Mouse (Mus musculus) bone marrow macrophage, adult 2 months (primary cell): ENCODE data around the gene Cfap70. TPM values are rescaled to one million over a fixed set of nuclear protein-coding genes. Genes with fewer than 3 reads are reported as not detected.
A peak's percentile ranks its signal among the peaks of the same experiment; 100 is the strongest.

Source experiments
- H3K27ac ChIP-seq: 2 replicates; pipeline ENCODE4 v1.5.1; 2012; ENCODE audit warnings: low read depth, low read length; ENCODE audit not compliant: insufficient read depth
- H3K4me1 ChIP-seq: 2 replicates; pipeline ENCODE4 v1.6.1; 2012; ENCODE audit warnings: low read length; ENCODE audit not compliant: control insufficient read depth, insufficient read depth
- H3K4me3 ChIP-seq: 2 replicates; pipeline ENCODE4 v1.5.1; 2012; ENCODE audit warnings: mild to moderate bottlenecking, low read length, moderate library complexity; ENCODE audit not compliant: insufficient read depth
- CTCF ChIP-seq: IDR thresholded peaks from 2 replicates; pipeline ENCODE4 v1.5.1; 2012; ENCODE audit warnings: low read depth, mild to moderate bottlenecking, low read length, moderate library complexity
- POLR2A ChIP-seq: IDR thresholded peaks from 2 replicates; pipeline ENCODE4 v1.6.1; 2012; ENCODE audit warnings: mild to moderate bottlenecking, low read depth, low read length, borderline replicate concordance
- polyA plus RNA-seq: library from polyadenylated mRNA; stranded (reverse); fragments of >200 nt; gene quantifications from 2 replicates; pipeline ENCODE4 v1.2.4, GENCODE M21; 2012; ENCODE audit not compliant: missing spikeins, insufficient read depth, insufficient read length

Cfap70 gene
- polyA plus RNA-seq, result not detected in 2 replicates

GRCm38 (mm10) chr14:20451765-20452331 is at the start of gene Cfap70:
Gene Cfap70, minus strand, starts transcription at chr14:20452226.
- H3K4me3 ChIP-seq, result no peak within 1 kb of the TSS

GRCm38 (mm10) chr14:20499982-20500381 is 48.0 kb upstream of the Cfap70 start:
- TF ChIP-seq POLR2A, result no peak
- no peak for TF ChIP-seq CTCF
- Histone ChIP-seq H3K4me1 (peaks cover 6% of the 10 kb centered on the region), H3K4me3 (no peak overlapping the region), H3K27ac (no peak overlapping the region)

More at GRCm38 (mm10) chr14:20451765-20452331, at the start of gene Cfap70:
- TF ChIP-seq POLR2A (no peak), CTCF (no peak)
- Histone ChIP-seq H3K27ac (no peak within 1 kb of the TSS), H3K4me1 (no peaks in the 10 kb centered on the region)

- no peaks in the 10 kb centered on the region for H3K4me1 ChIP-seq
- H3K27ac ChIP-seq, result no peak within 1 kb of the TSS
- TF ChIP-seq CTCF (no peak), POLR2A (no peak)
- no peak within 1 kb of the TSS for H3K4me3 ChIP-seq
Observed at GRCm38 (mm10) chr14:20496603-20497002, 44.6 kb upstream of the Cfap70 start, which contains the start of gene Mss51. Gene Mss51, minus strand, starts transcription at chr14:20496901.

- no peak overlapping the region for H3K27ac ChIP-seq
- no peaks in the 10 kb centered on the region for H3K4me1 ChIP-seq
- TF ChIP-seq CTCF, result no peak
- TF ChIP-seq POLR2A, result no peak
- no peak overlapping the region for H3K4me3 ChIP-seq
Observed at GRCm38 (mm10) chr14:20486031-20486430, 34.0 kb upstream of the Cfap70 start.

GRCm38 (mm10) chr14:20482051-20482751 is 30.2 kb upstream of the Cfap70 start:
- TF ChIP-seq CTCF, result no peak
- TF ChIP-seq POLR2A, result no peak
- no peak overlapping the region for H3K4me3 ChIP-seq
- H3K27ac ChIP-seq, result no peak overlapping the region
- H3K4me1 ChIP-seq, result peaks cover 8% of the 10 kb centered on the region

GRCm38 (mm10) chr14:20481211-20481610 is 29.2 kb upstream of the Cfap70 start:
- TF ChIP-seq POLR2A (no peak), CTCF (no peak)

GRCm38 (mm10) chr14:20480195-20480579 is 28.2 kb upstream of the Cfap70 start:
- Histone ChIP-seq H3K4me1 (peaks cover 18% of the 10 kb centered on the region), H3K4me3 (peak overlapping the region; percentile 98), H3K27ac (no peak overlapping the region)
- TF ChIP-seq POLR2A, result no peak
- no peak for TF ChIP-seq CTCF

More at GRCm38 (mm10) chr14:20481211-20481610, 29.2 kb upstream of the Cfap70 start:
- H3K4me1 ChIP-seq, result peaks cover 14% of the 10 kb centered on the region
- H3K27ac ChIP-seq, result no peak overlapping the region
- H3K4me3 ChIP-seq, result no peak overlapping the region

GRCm38 (mm10) chr14:20479291-20480194 is 27.5 kb upstream of the Cfap70 start, which contains the start of gene Anxa7:
Gene Anxa7, minus strand, starts transcription at chr14:20480133.
- TF ChIP-seq POLR2A (no peak), CTCF (no peak)
- Histone ChIP-seq H3K4me1 (peaks cover 18% of the 10 kb centered on the region), H3K27ac (peak within 1 kb of the TSS; percentile 82), H3K4me3 (peak within 1 kb of the TSS; percentile 98)

GRCm38 (mm10) chr14:20478801-20479200 is 26.8 kb upstream of the Cfap70 start:
- peak overlapping the region; percentile 98 for H3K4me3 ChIP-seq
- no peak for TF ChIP-seq CTCF
- no peak for TF ChIP-seq POLR2A
- peak overlapping the region; percentile 82 for H3K27ac ChIP-seq
- H3K4me1 ChIP-seq, result peaks cover 18% of the 10 kb centered on the region
